Mouse (Mus musculus) lung, embryonic 16.5 days (tissue): Measurements from ENCODE around the gene Hspb1. TPM values are rescaled to one million over a fixed set of nuclear protein-coding genes. Genes with fewer than 3 reads are reported as not detected.

ENCODE experiments used
- polyA plus RNA-seq: library from polyadenylated mRNA; unstranded; fragments of >200 nt; fragmentation: Nextera tagmentation; extraction: Ambion mirVana; gene quantifications from 2 replicates; pipeline ENCODE4 v1.2.1, GENCODE M21; 2015

The Hspb1 gene
- polyA plus RNA-seq, 1 experiment from 2014 or later: 126 TPM

Other genes starting within 250 kb of the Hspb1 start
- gene Por, start 217.9 kb upstream of the Hspb1 start, polyA plus RNA-seq: 77.4 and 83.5 TPM in 2 replicates
- gene Tmem120a, start 143.5 kb upstream of the Hspb1 start, polyA plus RNA-seq: 37.9 and 38.8 TPM in 2 replicates
- 0.84 and 1.2 TPM in 2 replicates for gene Styxl1, start 109.5 kb upstream of the Hspb1 start, polyA plus RNA-seq
- gene Mdh2, start 109.4 kb upstream of the Hspb1 start, polyA plus RNA-seq: 433 and 434 TPM in 2 replicates
- gene Srrm3, start 81.0 kb upstream of the Hspb1 start, polyA plus RNA-seq: 0.35 and 0.57 TPM in 2 replicates
- 150 and 155 TPM in 2 replicates for gene Ywhag, start 46.7 kb downstream of the Hspb1 start, polyA plus RNA-seq
- gene Ssc4d, start 86.6 kb downstream of the Hspb1 start, polyA plus RNA-seq: 3.0 and 3.2 TPM in 2 replicates
- gene Zp3, start 92.2 kb downstream of the Hspb1 start, polyA plus RNA-seq: 0.16 and 0.19 TPM in 2 replicates
- gene Dtx2, start 106.9 kb downstream of the Hspb1 start, polyA plus RNA-seq: 26.6 and 27.6 TPM in 2 replicates
- gene Upk3b, start 150.6 kb downstream of the Hspb1 start, polyA plus RNA-seq: 27.1 and 32.1 TPM in 2 replicates
- 5.4 and 8.7 TPM in 2 replicates for gene Upk3bl, start 166.6 kb downstream of the Hspb1 start, polyA plus RNA-seq
- gene Rasa4, start 196.0 kb downstream of the Hspb1 start, polyA plus RNA-seq: 3.3 and 4.4 TPM in 2 replicates
- 210 and 211 TPM in 2 replicates for gene Polr2j, start 228.7 kb downstream of the Hspb1 start, polyA plus RNA-seq
- gene Lrwd1, start 248.2 kb downstream of the Hspb1 start, polyA plus RNA-seq: 37.6 and 41.3 TPM in 2 replicates
- gene Alkbh4, start 248.2 kb downstream of the Hspb1 start, polyA plus RNA-seq: 15.6 and 17.1 TPM in 2 replicates